Mouse (Mus musculus): ENCODE results near the gene Gm20547. TPM values are rescaled to one million over a fixed set of nuclear protein-coding genes. Genes with fewer than 3 reads are reported as not detected.

Gm20547 gene
- polyA plus RNA-seq, 1 experiment from 2014 or later, result 0.11 TPM

DNA sequence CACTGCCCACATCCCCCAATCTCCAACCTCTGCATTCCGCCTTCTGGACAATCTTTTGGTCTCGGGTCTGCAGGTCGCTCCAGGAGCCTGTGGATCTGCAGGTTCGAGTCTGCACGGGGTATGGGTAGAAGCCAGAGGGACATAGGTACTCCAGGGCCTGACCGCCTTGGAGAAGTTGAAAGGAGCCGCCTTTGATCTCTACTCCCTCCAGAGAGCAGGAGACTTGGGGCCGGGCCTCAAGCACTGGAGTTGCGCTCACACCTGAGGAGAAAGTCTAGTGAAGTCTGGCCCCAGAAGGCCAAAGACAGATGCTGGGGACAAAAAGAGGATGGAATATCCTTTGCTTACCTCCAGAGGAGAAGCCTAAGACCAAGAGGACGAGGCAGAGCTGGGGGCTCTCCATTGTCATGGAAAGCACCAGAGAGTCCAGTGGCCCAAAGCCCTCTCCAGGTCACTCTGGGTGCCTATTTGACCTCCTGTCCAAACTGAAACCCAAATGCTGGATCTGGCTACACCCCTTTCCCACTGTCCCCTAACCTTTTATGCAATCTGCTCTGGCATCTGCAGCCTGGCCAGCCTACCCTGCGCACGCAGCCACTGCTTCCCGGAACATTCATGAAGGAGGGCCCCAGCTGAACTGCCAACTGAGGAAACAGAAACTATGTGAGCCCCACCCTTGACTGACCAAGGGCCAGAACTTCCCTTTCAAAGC is 20.0 kb downstream of the Gm20547 start:
- Histone ChIP-seq H3K27ac (no peak overlapping the region), H3K4me1 (peaks cover 3% of the 10 kb centered on the region; the same call in 1 of the 2 replicates), H3K36me3 (replicated peaks) (peaks cover 13% of the 10 kb centered on the region), H3K9me3 (no peaks in the 10 kb centered on the region), H3K27me3 (ENCODE audit: poor library complexity, severe bottlenecking) (no peaks in the 10 kb centered on the region), H3K4me3 (no peak overlapping the region)
- no peak for DNase-seq (ENCODE audit: extremely low spot score, low spot score)
- WGBS, result 75% methylated on average over 13 of the region's 13 CpGs

- Histone ChIP-seq H3K4me3 (no peak overlapping the region), H3K9me3 (no peaks in the 10 kb centered on the region), H3K27me3 (ENCODE audit: poor library complexity, severe bottlenecking) (no peaks in the 10 kb centered on the region), H3K4me1 (peaks cover 3% of the 10 kb centered on the region; the same call in 1 of the 2 replicates), H3K27ac (no peak overlapping the region), H3K36me3 (replicated peaks) (peaks cover 27% of the 10 kb centered on the region)
- WGBS, result 87% methylated on average over 9 of the region's 9 CpGs
- DNase-seq (ENCODE audit: extremely low spot score, low spot score), result no peak
Observed at GRCm38 (mm10) chr17:34860514-34860913, 21.3 kb downstream of the Gm20547 start.

DNA sequence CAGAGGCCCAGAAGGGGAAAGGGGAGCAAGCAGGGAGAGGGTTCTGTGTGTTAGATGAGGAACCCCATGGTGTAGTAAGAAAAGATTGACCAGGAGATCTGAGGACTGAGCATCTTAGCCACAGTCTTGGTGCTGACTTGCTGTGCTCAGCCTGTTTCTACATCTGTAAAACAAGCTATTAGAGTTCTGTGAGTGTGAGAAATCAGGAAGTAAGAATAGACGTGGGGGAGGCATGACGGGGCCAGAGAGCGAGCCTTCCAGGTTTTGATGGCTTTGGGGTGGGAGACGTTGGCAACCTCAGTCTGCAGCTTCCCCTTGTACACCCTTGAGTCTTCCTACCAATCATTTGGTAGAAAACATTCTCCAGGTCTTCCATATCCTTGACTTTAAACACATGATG is 23.2 kb downstream of the Gm20547 start:
- Histone ChIP-seq H3K9me3 (no peaks in the 10 kb centered on the region), H3K36me3 (replicated peaks) (peaks cover 45% of the 10 kb centered on the region), H3K27me3 (ENCODE audit: poor library complexity, severe bottlenecking) (no peaks in the 10 kb centered on the region), H3K4me1 (no peaks in the 10 kb centered on the region), H3K27ac (no peak overlapping the region), H3K4me3 (no peak overlapping the region)
- no peak for DNase-seq (ENCODE audit: extremely low spot score, low spot score)
- WGBS, result 86% methylated on average over 4 of the region's 4 CpGs

DNA sequence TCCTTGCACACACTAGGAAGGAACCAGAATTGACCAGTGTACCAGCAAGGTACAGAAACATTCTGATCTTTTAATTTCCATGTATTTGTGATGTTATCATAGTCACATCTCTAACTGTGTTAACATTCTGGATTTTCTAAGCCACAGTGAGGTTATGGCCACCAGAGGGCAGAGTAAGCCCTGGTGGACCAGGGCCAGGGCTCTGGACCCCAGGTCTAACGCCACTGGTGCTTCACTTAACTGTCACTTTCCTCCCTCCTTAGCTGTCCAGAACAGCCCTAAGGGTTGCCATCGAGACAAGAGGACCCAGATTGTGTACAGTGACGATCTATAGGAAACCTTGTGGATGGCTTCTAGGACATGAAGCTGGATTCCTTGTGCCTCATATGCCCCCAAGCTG is 26.0 kb downstream of the Gm20547 start:
- WGBS, result 55% methylated on average over 3 of the region's 3 CpGs
- peaks cover 15% of the 10 kb centered on the region for H3K4me1 ChIP-seq
- H3K4me3 ChIP-seq, result no peak overlapping the region
- H3K27ac ChIP-seq, result no peak overlapping the region
- no peaks in the 10 kb centered on the region for H3K27me3 ChIP-seq (ENCODE audit: poor library complexity, severe bottlenecking)
- peaks cover 65% of the 10 kb centered on the region for H3K36me3 ChIP-seq (replicated peaks)
- no peak for DNase-seq (ENCODE audit: extremely low spot score, low spot score)
- H3K9me3 ChIP-seq, result no peaks in the 10 kb centered on the region

DNA sequence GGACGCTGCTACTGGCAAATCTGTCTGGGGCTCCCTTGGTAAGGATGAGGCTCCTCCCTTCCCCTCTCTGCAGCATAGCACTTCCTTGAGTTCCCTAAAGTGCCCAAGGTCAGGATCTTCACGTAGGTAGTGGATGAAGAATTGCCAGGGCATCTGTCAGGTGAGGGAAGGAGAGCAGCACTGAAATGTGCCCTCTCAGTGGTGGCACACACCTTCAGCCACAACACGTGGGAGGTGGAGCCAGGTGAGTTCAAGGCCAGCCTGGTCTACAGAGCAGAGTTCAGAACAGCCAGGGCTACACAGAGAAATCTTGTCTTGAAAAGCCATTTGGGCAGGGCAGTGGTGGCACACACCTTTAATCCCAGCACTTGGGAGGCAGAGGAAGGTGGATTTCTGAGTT is 27.1 kb downstream of the Gm20547 start:
- DNase-seq (ENCODE audit: extremely low spot score, low spot score), result no peak
- Histone ChIP-seq H3K4me1 (peaks cover 20% of the 10 kb centered on the region), H3K27me3 (ENCODE audit: poor library complexity, severe bottlenecking) (no peaks in the 10 kb centered on the region), H3K4me3 (no peak overlapping the region), H3K27ac (no peak overlapping the region), H3K9me3 (no peaks in the 10 kb centered on the region), H3K36me3 (replicated peaks) (peaks cover 65% of the 10 kb centered on the region)
- WGBS, result 88% methylated on average over 3 of the region's 3 CpGs

GRCm38 (mm10) chr17:34853511-34853910 is 28.3 kb downstream of the Gm20547 start:
- WGBS, result 80% methylated on average over 8 of the region's 8 CpGs
- Histone ChIP-seq H3K4me1 (peaks cover 31% of the 10 kb centered on the region), H3K4me3 (no peak overlapping the region), H3K27ac (no peak overlapping the region), H3K36me3 (replicated peaks) (peaks cover 65% of the 10 kb centered on the region), H3K9me3 (no peaks in the 10 kb centered on the region), H3K27me3 (ENCODE audit: poor library complexity, severe bottlenecking) (no peaks in the 10 kb centered on the region)
- DNase-seq (ENCODE audit: extremely low spot score, low spot score), result no peak

DNA sequence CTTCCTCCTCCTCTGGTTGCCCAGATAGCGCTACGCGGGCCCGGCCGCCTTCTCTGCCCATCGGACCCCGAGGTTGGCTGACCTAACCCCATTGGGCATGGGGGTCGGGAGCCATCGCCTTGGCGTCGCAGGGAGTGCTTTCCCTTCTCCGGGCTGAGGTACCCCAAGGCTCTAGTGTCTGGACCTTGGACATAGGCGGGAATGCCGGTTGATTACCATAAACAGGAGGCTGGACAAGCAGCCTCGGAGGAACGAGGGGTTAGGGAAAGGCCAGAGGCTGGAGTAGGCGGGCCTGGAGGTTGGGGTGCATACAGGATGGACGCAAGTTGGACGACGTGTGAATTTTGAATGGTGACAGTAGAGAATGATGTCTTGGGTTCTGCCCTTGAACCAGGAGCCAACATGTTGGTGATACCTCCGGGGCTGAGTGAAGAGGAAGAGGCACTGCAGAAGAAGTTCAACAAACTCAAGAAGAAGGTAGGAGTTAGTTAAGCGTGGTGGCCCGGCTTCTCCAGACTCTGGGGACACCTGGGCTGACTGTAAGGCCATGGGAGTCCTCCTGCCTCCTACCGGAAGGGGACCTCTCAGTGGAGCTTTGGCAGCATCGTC is 31.2 kb downstream of the Gm20547 start:
- WGBS, result 2% methylated on average over 25 of the region's 25 CpGs
- no peak for DNase-seq (ENCODE audit: extremely low spot score, low spot score)
- no peaks in the 10 kb centered on the region for H3K9me3 ChIP-seq
- peak overlapping the region; percentile 72 for H3K4me3 ChIP-seq
- H3K27ac ChIP-seq, result peak overlapping the region; percentile 87
- no peaks in the 10 kb centered on the region for H3K27me3 ChIP-seq (ENCODE audit: poor library complexity, severe bottlenecking)
- H3K4me1 ChIP-seq, result peaks cover 31% of the 10 kb centered on the region
- peaks cover 66% of the 10 kb centered on the region for H3K36me3 ChIP-seq (replicated peaks)

DNA sequence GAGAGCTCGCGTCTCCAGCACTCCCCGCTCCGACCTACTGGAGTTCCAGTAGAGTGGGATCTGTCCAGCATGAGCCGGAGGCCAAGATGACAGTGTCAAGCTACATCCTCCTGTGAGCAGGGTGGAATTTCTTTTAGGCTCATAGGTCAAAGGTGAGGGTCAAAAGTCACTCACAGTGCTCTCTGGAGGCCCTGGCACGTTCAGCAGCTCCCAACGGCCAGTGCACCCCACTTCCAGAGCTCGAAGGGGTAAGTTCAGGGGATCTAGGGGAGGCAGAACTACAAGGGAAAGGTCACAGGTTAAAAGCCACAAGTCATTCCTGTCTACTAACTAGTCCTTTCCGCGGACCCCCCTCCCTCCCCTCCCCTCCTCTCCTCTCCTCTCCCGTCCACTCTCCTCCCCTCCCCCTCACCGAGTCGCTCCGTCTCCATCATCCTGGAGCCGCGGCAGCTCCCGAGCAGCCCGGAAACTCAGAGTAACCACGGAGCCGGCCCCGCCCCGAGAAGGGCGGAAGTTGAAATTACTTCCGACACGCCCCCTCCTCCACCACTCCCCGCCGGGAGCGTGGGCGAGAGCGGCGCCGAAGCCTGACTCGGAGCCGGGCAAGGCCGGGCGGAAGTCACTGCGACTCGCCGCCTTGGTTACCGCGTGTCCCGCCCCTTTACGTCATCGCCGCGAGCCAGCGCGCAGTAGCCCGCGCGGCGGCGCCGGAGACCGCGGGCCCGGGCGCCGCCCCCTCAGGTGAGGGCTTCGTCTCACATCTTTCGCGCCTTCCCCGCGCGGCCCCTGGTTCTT is 31.9 kb downstream of the Gm20547 start, which contains the start of the genes Skiv2l and Nelfe:
Skiv2l (minus strand) TSS at position 489 of the 795 bp plus-strand sequence.
Nelfe (plus strand) TSS at position 670 of the 795 bp plus-strand sequence.
- Histone ChIP-seq H3K27ac (peak within 1 kb of the TSS; percentile 87), H3K9me3 (no peaks in the 10 kb centered on the region), H3K27me3 (ENCODE audit: poor library complexity, severe bottlenecking) (no peaks in the 10 kb centered on the region), H3K36me3 (replicated peaks) (peaks cover 66% of the 10 kb centered on the region), H3K4me1 (peaks cover 31% of the 10 kb centered on the region), H3K4me3 (peak within 1 kb of the TSS; percentile 72)
- WGBS, result under 1% methylated on average over 65 of the region's 65 CpGs
- peak; percentile 98 for DNase-seq (ENCODE audit: extremely low spot score, low spot score)

DNA sequence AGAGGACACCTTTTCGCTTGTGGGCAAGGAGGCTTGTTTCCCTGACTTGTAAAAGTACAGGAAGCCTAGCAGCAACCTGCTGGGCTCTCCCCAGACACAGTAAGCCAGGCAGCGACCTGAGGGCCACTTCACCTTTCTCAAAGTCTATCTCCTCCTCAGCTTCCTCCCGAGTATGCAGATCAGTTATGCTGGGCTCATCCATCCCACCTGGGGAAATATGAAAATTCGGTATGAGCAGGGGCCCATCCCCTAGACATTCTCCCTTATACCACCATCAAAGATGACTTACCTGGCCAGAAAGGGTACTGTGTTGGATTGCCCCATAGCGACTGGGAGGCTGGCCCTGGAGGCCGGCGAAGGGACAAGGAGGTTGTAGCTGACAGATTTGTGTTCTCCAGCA is 34.2 kb downstream of the Gm20547 start:
- Histone ChIP-seq H3K4me3 (no peak overlapping the region), H3K4me1 (peaks cover 31% of the 10 kb centered on the region), H3K27me3 (ENCODE audit: poor library complexity, severe bottlenecking) (no peaks in the 10 kb centered on the region), H3K9me3 (no peaks in the 10 kb centered on the region), H3K27ac (no peak overlapping the region), H3K36me3 (replicated peaks) (peaks cover 66% of the 10 kb centered on the region)
- no peak for DNase-seq (ENCODE audit: extremely low spot score, low spot score)
- 93% methylated on average over 7 of the region's 7 CpGs for WGBS

GRCm38 (mm10) chr17:34847192-34847591 is 34.6 kb downstream of the Gm20547 start:
- H3K4me1 ChIP-seq, result peaks cover 29% of the 10 kb centered on the region
- WGBS, result 91% methylated on average over 6 of the region's 6 CpGs
- peaks cover 66% of the 10 kb centered on the region for H3K36me3 ChIP-seq (replicated peaks)
- H3K4me3 ChIP-seq, result no peak overlapping the region
- H3K9me3 ChIP-seq, result no peaks in the 10 kb centered on the region
- no peaks in the 10 kb centered on the region for H3K27me3 ChIP-seq (ENCODE audit: poor library complexity, severe bottlenecking)
- DNase-seq (ENCODE audit: extremely low spot score, low spot score), result no peak
- no peak overlapping the region for H3K27ac ChIP-seq

- peaks cover 84% of the 10 kb centered on the region for H3K36me3 ChIP-seq (replicated peaks)
- no peak overlapping the region for H3K4me3 ChIP-seq
- 95% methylated on average over 13 of the region's 13 CpGs for WGBS
Observed at GRCm38 (mm10) chr17:34844884-34845283, 37.0 kb downstream of the Gm20547 start.

GRCm38 (mm10) chr17:34840736-34841307 is 41.0 kb downstream of the Gm20547 start:
- no peak for DNase-seq (ENCODE audit: extremely low spot score, low spot score)
- WGBS, result 84% methylated on average over 6 of the region's 6 CpGs

More at GRCm38 (mm10) chr17:34844884-34845283, 37.0 kb downstream of the Gm20547 start:
- Histone ChIP-seq H3K27ac (no peak overlapping the region), H3K9me3 (no peaks in the 10 kb centered on the region), H3K4me1 (peaks cover 12% of the 10 kb centered on the region), H3K27me3 (ENCODE audit: poor library complexity, severe bottlenecking) (no peaks in the 10 kb centered on the region)
- no peak for DNase-seq (ENCODE audit: extremely low spot score, low spot score)

More at GRCm38 (mm10) chr17:34840736-34841307, 41.0 kb downstream of the Gm20547 start:
- H3K9me3 ChIP-seq, result no peaks in the 10 kb centered on the region
- H3K36me3 ChIP-seq (replicated peaks), result peaks cover 81% of the 10 kb centered on the region
- no peaks in the 10 kb centered on the region for H3K27me3 ChIP-seq (ENCODE audit: poor library complexity, severe bottlenecking)
- peak overlapping the region; percentile 2; the same call in 1 of the 2 replicates for H3K4me3 ChIP-seq
- 0 out of 2 replicates have a peak overlapping the region, but pooled peaks have one; percentile 8 for H3K27ac ChIP-seq
- peaks cover 32% of the 10 kb centered on the region for H3K4me1 ChIP-seq
